Mouse (Mus musculus): ENCODE measurements at regions not wholly inside any gene's neighbourhood (a gene's known extent, or its start where the extent isn't known, plus 50 kb on each side); places are given as distances from the start of the nearest gene placed in this dataset.

DNA sequence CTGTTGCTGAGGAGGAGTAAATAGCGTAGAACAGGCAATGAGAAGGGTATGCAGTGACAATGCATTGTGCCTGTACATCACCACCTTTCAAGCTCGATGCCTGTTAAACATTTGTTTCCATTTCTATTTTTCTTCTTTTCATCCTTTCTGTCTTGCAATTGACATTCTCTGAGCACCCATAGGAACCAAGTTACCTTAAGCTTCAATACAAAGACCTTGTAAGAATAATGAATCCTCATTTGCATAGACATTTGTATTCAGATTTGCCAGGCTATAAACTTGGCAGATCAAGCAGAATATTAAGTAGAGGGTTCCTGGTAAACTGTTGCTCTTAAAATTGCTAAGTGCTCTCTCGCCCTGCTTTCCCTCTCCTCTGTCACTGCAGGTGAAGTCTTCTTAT is 952.2 kb upstream of the Gm8797 start:
- no peak overlapping the region for H3K9ac ChIP-seq (ENCODE audit: control insufficient read depth, low read depth, low read length, poor library complexity, severe bottlenecking)
- no peak overlapping the region for H3K27ac ChIP-seq (ENCODE audit: control insufficient read depth, low read depth, low read length)
- no peaks in the 10 kb centered on the region for H3K9me3 ChIP-seq (replicated peaks; ENCODE audit: insufficient read depth, low read length)
- no peaks in the 10 kb centered on the region for H3K4me1 ChIP-seq (ENCODE audit: control insufficient read depth in 1 of 2, insufficient read depth in 2 of 2, low read length in 2 of 2)
- TF ChIP-seq CTCF (IDR thresholded peaks at IDR 0.05 in 2 of 3, conservative IDR thresholded peaks at IDR 0.05 in 1 of 3; ENCODE audit: control insufficient read depth in 1 of 3, insufficient read depth in 1 of 3, low read depth in 2 of 3, low read length in 3 of 3, poor library complexity in 1 of 3, severe bottlenecking in 1 of 3) = no peak
- H3K36me3 ChIP-seq (ENCODE audit: control insufficient read depth in 1 of 2, insufficient read depth in 2 of 2, low read length in 2 of 2) = no peaks in the 10 kb centered on the region
- H3K79me2 ChIP-seq (ENCODE audit: control insufficient read depth, insufficient read depth, low read length, poor library complexity) = no peaks in the 10 kb centered on the region
- DNase-seq (ENCODE audit: low read depth, low spot score) = no peak
- no peaks in the 10 kb centered on the region for H3K27me3 ChIP-seq (ENCODE audit: control insufficient read depth in 1 of 2, insufficient read depth in 2 of 2, low read length in 2 of 2)
- H3K4me3 ChIP-seq (ENCODE audit: control insufficient read depth in 1 of 2, insufficient read depth in 1 of 2, low read depth in 2 of 2, low read length in 2 of 2) = no peak overlapping the region

DNA sequence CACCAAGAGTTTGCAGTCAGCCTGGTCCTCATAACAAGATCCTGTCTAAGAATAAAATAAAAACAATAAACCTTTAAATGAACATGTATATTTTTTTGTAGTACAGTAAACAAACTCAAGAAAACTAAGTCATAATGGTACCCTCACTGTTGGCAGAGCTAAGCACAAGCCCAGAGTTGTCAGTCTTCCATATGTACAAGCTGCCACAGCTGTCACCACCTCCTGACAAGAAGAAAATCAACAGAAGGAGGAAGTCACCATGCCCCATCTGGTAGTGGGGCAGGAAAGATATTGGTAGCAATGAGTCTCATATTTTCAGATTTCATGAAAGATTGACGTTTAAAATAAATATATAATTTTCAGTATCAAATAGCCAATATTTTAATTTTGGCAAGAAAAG is 916.1 kb upstream of the Gm8797 start:
- H3K4me3 ChIP-seq (ENCODE audit: control insufficient read depth in 1 of 2, insufficient read depth in 1 of 2, low read depth in 2 of 2, low read length in 2 of 2) = no peak overlapping the region
- no peak for DNase-seq (ENCODE audit: low read depth, low spot score)
- no peak overlapping the region for H3K27ac ChIP-seq (ENCODE audit: control insufficient read depth, low read depth, low read length)
- H3K9me3 ChIP-seq (replicated peaks; ENCODE audit: insufficient read depth, low read length) = no peaks in the 10 kb centered on the region
- no peaks in the 10 kb centered on the region for H3K27me3 ChIP-seq (ENCODE audit: control insufficient read depth in 1 of 2, insufficient read depth in 2 of 2, low read length in 2 of 2)
- no peaks in the 10 kb centered on the region for H3K4me1 ChIP-seq (ENCODE audit: control insufficient read depth in 1 of 2, insufficient read depth in 2 of 2, low read length in 2 of 2)
- no peaks in the 10 kb centered on the region for H3K36me3 ChIP-seq (ENCODE audit: control insufficient read depth in 1 of 2, insufficient read depth in 2 of 2, low read length in 2 of 2)
- H3K9ac ChIP-seq (ENCODE audit: control insufficient read depth, low read depth, low read length, poor library complexity, severe bottlenecking) = no peak overlapping the region
- TF ChIP-seq SIN3A (IDR thresholded peaks at IDR 0.05; ENCODE audit: low read length) (no peak), HCFC1 (IDR thresholded peaks at IDR 0.05; ENCODE audit: low read depth, low read length) (no peak)
- no peaks in the 10 kb centered on the region for H3K79me2 ChIP-seq (ENCODE audit: control insufficient read depth, insufficient read depth, low read length, poor library complexity)

DNA sequence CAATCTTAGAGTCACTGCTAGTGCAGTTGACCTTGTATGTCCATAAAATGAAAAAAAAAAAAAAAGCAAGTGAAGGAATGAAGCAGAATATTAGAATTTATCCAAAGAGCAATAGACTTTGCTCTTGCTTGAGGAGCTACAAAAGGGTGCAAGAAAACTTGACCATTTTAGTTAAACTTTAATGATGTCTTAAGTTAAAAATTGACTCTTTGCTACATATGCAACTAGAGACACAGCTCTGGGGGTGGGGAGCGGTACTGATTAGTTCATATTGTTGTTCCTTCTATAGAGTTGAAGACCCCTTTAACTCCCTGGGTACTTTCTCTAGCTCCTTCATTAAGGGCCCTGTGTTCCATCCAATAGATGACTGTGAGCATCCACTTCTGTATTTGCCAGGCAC is 915.0 kb upstream of the Gm8797 start:
- Histone ChIP-seq H3K27ac (ENCODE audit: control insufficient read depth, low read depth, low read length) (no peak overlapping the region), H3K9me3 (replicated peaks; ENCODE audit: insufficient read depth, low read length) (no peaks in the 10 kb centered on the region), H3K27me3 (ENCODE audit: control insufficient read depth in 1 of 2, insufficient read depth in 2 of 2, low read length in 2 of 2) (no peaks in the 10 kb centered on the region), H3K4me1 (ENCODE audit: control insufficient read depth in 1 of 2, insufficient read depth in 2 of 2, low read length in 2 of 2) (no peaks in the 10 kb centered on the region), H3K79me2 (ENCODE audit: control insufficient read depth, insufficient read depth, low read length, poor library complexity) (no peaks in the 10 kb centered on the region), H3K9ac (ENCODE audit: control insufficient read depth, low read depth, low read length, poor library complexity, severe bottlenecking) (no peak overlapping the region), H3K36me3 (ENCODE audit: control insufficient read depth in 1 of 2, insufficient read depth in 2 of 2, low read length in 2 of 2) (no peaks in the 10 kb centered on the region), H3K4me3 (ENCODE audit: control insufficient read depth in 1 of 2, insufficient read depth in 1 of 2, low read depth in 2 of 2, low read length in 2 of 2) (no peak overlapping the region)
- no peak for TF ChIP-seq GABPA (IDR thresholded peaks at IDR 0.05; ENCODE audit: low read depth, low read length)
- no peak for TF ChIP-seq NELFE (IDR thresholded peaks at IDR 0.05; ENCODE audit: low read depth, low read length)
- TF ChIP-seq MAZ (IDR thresholded peaks at IDR 0.05; ENCODE audit: low read depth, low read length) = no peak
- no peak for TF ChIP-seq MYB (IDR thresholded peaks at IDR 0.05; ENCODE audit: low read depth, low read length)
- TF ChIP-seq ELF1 (IDR thresholded peaks at IDR 0.05; ENCODE audit: low read depth, low read length) = no peak
- TF ChIP-seq MYC (IDR thresholded peaks at IDR 0.05; ENCODE audit: low read depth, low read length) = no peak
- TF ChIP-seq ETS1 (IDR thresholded peaks at IDR 0.05; ENCODE audit: low read depth, low read length) = no peak
- no peak for TF ChIP-seq RAD21 (IDR thresholded peaks at IDR 0.05; ENCODE audit: low read depth, low read length)
- TF ChIP-seq SMC3 (IDR thresholded peaks at IDR 0.05; ENCODE audit: low read depth, low read length) = no peak
- TF ChIP-seq JUND (IDR thresholded peaks at IDR 0.05; ENCODE audit: low read depth, low read length) = no peak
- TF ChIP-seq CHD1 (IDR thresholded peaks at IDR 0.05; ENCODE audit: low read depth, low read length) = no peak
- DNase-seq (ENCODE audit: low read depth, low spot score) = no peak
